Mouse (Mus musculus): ENCODE measurements around the gene Minpp1. TPM values are rescaled to one million over a fixed set of nuclear protein-coding genes. Genes with fewer than 3 reads are reported as not detected.
"Not testable (repeated sequence)": the region's sequence is repeated elsewhere in the genome, so short reads cannot be mapped to it uniquely, and the experiment has no call there.

The Minpp1 gene
- polyA plus RNA-seq, 1 experiment, result 29.1 TPM

GRCm38 (mm10) chr19:32486106-32486724 lies 646 bp downstream of the Minpp1 start:
- peak; percentile 63 for DNase-seq
- H3K4me1 ChIP-seq (ENCODE audit: control insufficient read depth, insufficient read depth, low read length), result not testable (repeated sequence)
- peak; percentile 40 for TF ChIP-seq CTCF (IDR thresholded peaks at IDR 0.05; ENCODE audit: insufficient read depth, low read length)
- peak overlapping the region; percentile 96 for H3K4me3 ChIP-seq (replicated peaks; ENCODE audit: extremely low read depth, low read depth, low read length)
- WGBS, result under 1% methylated on average over 47 of the region's 47 CpGs

- H3K4me1 ChIP-seq (ENCODE audit: control insufficient read depth, insufficient read depth, low read length), result peaks cover 3% of the 10 kb centered on the region
- no peak for TF ChIP-seq POLR2A (IDR thresholded peaks at IDR 0.05; ENCODE audit: borderline replicate concordance, extremely low read depth, low read depth, low read length)
- TF ChIP-seq CTCF (IDR thresholded peaks at IDR 0.05; ENCODE audit: insufficient read depth, low read length), result no peak
- H3K4me3 ChIP-seq (replicated peaks; ENCODE audit: extremely low read depth, low read depth, low read length), result no peak overlapping the region
- no peak for DNase-seq
- WGBS, result 82% methylated on average over 8 of the region's 8 CpGs
Observed at GRCm38 (mm10) chr19:32487595-32488255, 2.2 kb downstream of the Minpp1 start.

- TF ChIP-seq POLR2A (IDR thresholded peaks at IDR 0.05; ENCODE audit: borderline replicate concordance, extremely low read depth, low read depth, low read length) (no peak), CTCF (IDR thresholded peaks at IDR 0.05; ENCODE audit: insufficient read depth, low read length) (no peak)
- no peak for DNase-seq
- 88% methylated on average over 12 of the region's 12 CpGs for WGBS
Observed at GRCm38 (mm10) chr19:32489166-32489895, 3.8 kb downstream of the Minpp1 start.

GRCm38 (mm10) chr19:32490976-32491375 lies 5.4 kb downstream of the Minpp1 start:
- Histone ChIP-seq H3K4me3 (replicated peaks; ENCODE audit: extremely low read depth, low read depth, low read length) (no peak overlapping the region), H3K4me1 (ENCODE audit: control insufficient read depth, insufficient read depth, low read length) (peaks cover 3% of the 10 kb centered on the region)
- WGBS, result 81% methylated on average over 2 of the region's 2 CpGs
- TF ChIP-seq POLR2A (IDR thresholded peaks at IDR 0.05; ENCODE audit: borderline replicate concordance, extremely low read depth, low read depth, low read length) (no peak), CTCF (IDR thresholded peaks at IDR 0.05; ENCODE audit: insufficient read depth, low read length) (no peak)
- DNase-seq, result no peak

More at GRCm38 (mm10) chr19:32489166-32489895, 3.8 kb downstream of the Minpp1 start:
- Histone ChIP-seq H3K4me1 (ENCODE audit: control insufficient read depth, insufficient read depth, low read length) (peaks cover 3% of the 10 kb centered on the region), H3K4me3 (replicated peaks; ENCODE audit: extremely low read depth, low read depth, low read length) (no peak overlapping the region)

- 98% methylated on average over 3 of the region's 3 CpGs for WGBS
- Histone ChIP-seq H3K4me1 (ENCODE audit: control insufficient read depth, insufficient read depth, low read length) (peaks cover 3% of the 10 kb centered on the region), H3K4me3 (replicated peaks; ENCODE audit: extremely low read depth, low read depth, low read length) (no peak overlapping the region)
- no peak for DNase-seq
- TF ChIP-seq CTCF (IDR thresholded peaks at IDR 0.05; ENCODE audit: insufficient read depth, low read length), result no peak
- no peak for TF ChIP-seq POLR2A (IDR thresholded peaks at IDR 0.05; ENCODE audit: borderline replicate concordance, extremely low read depth, low read depth, low read length)
Observed at GRCm38 (mm10) chr19:32492339-32492738, 6.8 kb downstream of the Minpp1 start.

- H3K4me3 ChIP-seq (replicated peaks; ENCODE audit: extremely low read depth, low read depth, low read length), result no peak overlapping the region
- TF ChIP-seq POLR2A (IDR thresholded peaks at IDR 0.05; ENCODE audit: borderline replicate concordance, extremely low read depth, low read depth, low read length) (no peak), CTCF (IDR thresholded peaks at IDR 0.05; ENCODE audit: insufficient read depth, low read length) (no peak)
- 94% methylated on average over 5 of the region's 5 CpGs for WGBS
- no peak for DNase-seq
- no peaks in the 10 kb centered on the region; the same call in 1 of the 2 replicates for H3K4me1 ChIP-seq (ENCODE audit: control insufficient read depth, insufficient read depth, low read length)
Observed at GRCm38 (mm10) chr19:32492981-32493380, 7.4 kb downstream of the Minpp1 start.

GRCm38 (mm10) chr19:32493471-32493870 lies 7.9 kb downstream of the Minpp1 start:
- Histone ChIP-seq H3K4me1 (ENCODE audit: control insufficient read depth, insufficient read depth, low read length) (no peaks in the 10 kb centered on the region; the same call in 1 of the 2 replicates), H3K4me3 (replicated peaks; ENCODE audit: extremely low read depth, low read depth, low read length) (no peak overlapping the region)
- DNase-seq, result no peak
- WGBS, result 81% methylated on average over 8 of the region's 8 CpGs
- TF ChIP-seq CTCF (IDR thresholded peaks at IDR 0.05; ENCODE audit: insufficient read depth, low read length), result no peak
- no peak for TF ChIP-seq POLR2A (IDR thresholded peaks at IDR 0.05; ENCODE audit: borderline replicate concordance, extremely low read depth, low read depth, low read length)

- TF ChIP-seq POLR2A (IDR thresholded peaks at IDR 0.05; ENCODE audit: borderline replicate concordance, extremely low read depth, low read depth, low read length) (no peak), CTCF (IDR thresholded peaks at IDR 0.05; ENCODE audit: insufficient read depth, low read length) (no peak)
- 89% methylated on average over 13 of the region's 13 CpGs for WGBS
- Histone ChIP-seq H3K4me3 (replicated peaks; ENCODE audit: extremely low read depth, low read depth, low read length) (no peak overlapping the region), H3K4me1 (ENCODE audit: control insufficient read depth, insufficient read depth, low read length) (no peaks in the 10 kb centered on the region; the same call in 1 of the 2 replicates)
- no peak for DNase-seq
Observed at GRCm38 (mm10) chr19:32494611-32495010, 9.0 kb downstream of the Minpp1 start.

- no peak overlapping the region for H3K4me3 ChIP-seq (replicated peaks; ENCODE audit: extremely low read depth, low read depth, low read length)
- TF ChIP-seq POLR2A (IDR thresholded peaks at IDR 0.05; ENCODE audit: borderline replicate concordance, extremely low read depth, low read depth, low read length) (no peak), CTCF (IDR thresholded peaks at IDR 0.05; ENCODE audit: insufficient read depth, low read length) (no peak)
- no peak for DNase-seq
- 83% methylated on average over 11 of the region's 11 CpGs for WGBS
- H3K4me1 ChIP-seq (ENCODE audit: control insufficient read depth, insufficient read depth, low read length), result no peaks in the 10 kb centered on the region; the same call in 1 of the 2 replicates
Observed at GRCm38 (mm10) chr19:32495034-32495433, 9.5 kb downstream of the Minpp1 start.

All from lung, adult 2 months (tissue).